Mouse (Mus musculus) right cerebral cortex, adult 2 months (tissue): ENCODE data around the gene Arhgap44.

ENCODE experiments used
- DNase-seq, 2 experiments: peaks; one replicate each; pipeline ENCODE4 v3.0.0; 2021 to 2022; ENCODE audit warnings: low spot score in 2 of 2

The Arhgap44 gene

DNA sequence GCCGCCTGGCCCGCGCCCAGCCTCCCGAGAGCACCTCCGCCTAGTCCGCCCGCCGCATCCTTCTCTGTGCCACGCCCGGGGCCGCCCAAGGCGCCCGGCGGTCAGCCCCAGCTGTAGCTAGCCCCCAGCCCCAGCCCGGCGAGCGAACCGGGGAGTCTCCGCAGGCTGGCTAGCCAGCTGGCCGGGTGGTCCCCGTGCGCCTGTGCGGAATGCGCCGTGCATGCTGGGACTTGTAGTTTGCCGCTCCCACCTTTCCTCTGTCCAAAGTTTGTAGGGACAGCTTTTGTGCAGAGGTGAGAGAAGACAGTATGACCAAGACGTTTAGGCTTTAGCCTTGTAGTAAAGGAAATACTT lies at the start of gene Arhgap44:
Gene Arhgap44, minus strand, starts transcription at position 195 of the 354 bp plus-strand sequence.
- peak; percentile 80 to 84 for DNase-seq

DNA sequence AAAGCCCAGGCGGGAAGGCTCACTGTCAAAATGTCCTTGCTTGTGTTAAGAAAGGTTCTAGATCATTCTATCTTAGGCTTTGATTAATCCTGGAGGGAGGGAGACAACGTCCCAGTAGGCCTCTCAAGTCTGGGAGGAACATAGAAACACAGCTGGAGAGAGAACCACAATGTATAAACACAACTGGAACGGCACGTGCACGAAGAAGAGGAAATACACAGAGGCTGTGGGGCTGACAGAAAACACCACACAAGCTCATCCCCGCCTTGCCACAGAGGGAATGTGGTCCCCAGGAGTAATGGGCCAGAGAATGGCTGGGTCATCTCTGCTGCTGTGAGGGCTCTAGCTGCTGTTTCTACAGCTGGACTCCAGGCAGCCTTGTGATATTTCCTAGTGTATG lies 48.9 kb upstream of the Arhgap44 start:
- DNase-seq = no peak

DNA sequence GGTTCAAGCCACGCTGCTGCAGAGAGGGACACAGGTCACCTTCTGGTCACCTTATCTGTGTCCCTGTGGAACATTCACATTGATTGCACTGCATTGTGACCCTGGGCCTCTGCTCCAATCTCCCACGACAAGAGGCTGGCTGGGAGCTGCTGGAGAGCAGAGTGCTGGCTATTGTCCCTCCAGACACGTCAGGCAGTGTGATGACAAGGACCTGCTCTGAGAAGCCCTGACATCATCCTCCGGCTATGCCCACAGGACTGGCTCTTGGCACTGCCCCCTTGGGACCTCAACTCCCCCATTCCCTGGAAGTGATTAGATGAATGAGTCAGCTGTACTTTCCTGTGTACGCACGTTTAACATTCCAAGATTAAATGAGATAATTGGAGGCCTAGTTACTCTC lies 46.7 kb upstream of the Arhgap44 start:
- no peak for DNase-seq

DNA sequence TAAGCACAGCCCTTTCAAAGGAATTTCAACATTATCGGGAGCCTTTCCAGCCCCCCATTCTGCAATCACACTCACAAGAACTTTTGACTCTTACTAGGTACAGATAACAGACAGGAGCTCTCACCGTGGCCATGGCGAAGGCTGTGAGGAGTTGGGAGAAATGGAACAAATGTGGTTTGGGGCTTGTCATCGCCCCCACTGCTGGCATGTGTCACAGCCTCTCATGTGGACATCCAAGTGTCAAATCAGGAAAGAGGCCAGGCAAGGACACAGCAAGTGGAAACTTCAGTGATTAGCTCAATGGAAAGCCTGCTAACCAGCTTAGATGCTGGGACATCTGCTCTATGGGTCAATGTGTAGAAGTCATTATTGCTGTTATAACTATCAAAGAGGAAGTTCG lies 42.5 kb upstream of the Arhgap44 start:
- no peak for DNase-seq

DNA sequence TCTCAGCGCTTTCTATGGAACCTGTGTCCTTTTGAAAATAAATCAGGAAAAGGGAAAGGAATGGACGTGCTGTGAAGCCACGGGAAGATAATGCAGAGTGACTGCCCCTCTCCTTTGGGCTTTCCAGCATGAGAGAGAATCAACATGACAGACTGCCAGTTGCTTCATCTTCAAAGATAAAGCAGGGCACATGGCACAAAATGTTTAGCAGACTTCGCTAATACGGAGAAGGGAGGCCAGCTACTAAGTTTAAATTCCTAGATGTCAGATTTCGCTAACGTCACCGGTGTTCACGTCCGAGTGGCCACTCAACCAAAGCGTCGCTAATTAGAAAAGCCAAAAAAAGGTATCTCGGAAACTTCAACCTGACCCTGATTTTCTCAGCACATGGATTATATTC lies 41.9 kb upstream of the Arhgap44 start:
- DNase-seq = no peak

DNA sequence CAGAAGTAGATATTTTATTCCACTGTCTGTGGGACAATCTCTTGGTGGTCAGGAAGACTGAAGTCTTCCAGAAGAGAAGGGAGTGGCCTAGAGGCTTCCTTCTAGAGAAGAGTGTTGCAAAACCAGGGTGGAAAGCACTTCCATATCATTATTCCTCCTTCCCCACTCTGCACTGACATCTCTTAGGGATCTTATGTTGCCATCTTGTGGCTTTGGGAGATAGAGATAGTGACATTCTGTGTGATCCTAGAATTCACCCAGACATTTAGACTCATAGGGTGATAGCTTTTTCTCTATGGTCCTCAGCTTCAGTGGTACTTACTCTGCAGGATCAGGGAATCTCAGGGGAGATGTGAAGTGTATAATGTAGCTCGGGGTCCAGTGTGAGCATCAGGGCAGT lies 40.3 kb upstream of the Arhgap44 start:
- DNase-seq = no peak

DNA sequence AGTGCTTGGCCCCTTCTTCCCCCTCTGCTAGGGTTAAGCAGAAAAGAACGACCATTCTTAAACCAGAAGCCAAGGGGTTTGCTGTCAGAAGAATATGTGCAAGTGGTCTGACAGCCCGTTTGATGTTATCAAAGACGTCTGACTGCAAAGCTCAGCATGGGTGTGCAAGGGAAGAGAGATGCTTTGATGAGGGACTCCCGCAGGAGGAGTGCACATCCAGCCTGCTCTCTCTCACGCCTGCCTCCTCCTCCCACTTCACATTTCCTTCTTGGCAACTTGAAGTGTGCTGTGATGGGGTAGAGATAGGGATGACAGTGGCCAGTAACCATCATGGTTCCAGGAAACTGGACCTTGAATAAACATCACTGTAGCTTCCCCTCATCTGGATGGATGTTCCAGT lies 39.5 kb upstream of the Arhgap44 start:
- DNase-seq = no peak

DNA sequence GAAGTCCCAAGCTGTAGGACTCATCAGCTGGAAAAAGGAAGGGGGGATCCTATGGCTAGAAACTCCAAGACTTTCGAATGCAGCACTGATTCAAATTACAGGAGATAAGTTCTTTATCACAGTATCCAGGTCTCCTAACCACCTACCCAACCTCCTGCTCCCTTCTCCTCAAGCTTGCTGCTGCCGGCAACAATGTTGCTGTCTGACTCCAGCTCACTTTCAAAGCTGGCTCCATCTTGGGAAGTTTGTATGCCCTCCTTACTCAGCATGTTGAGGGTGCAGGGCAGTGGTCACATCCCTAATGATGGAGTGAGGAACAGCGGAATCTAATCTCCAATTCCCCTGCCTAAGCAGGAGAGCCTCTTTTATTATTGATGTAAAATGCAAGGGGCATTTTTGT lies 35.3 kb upstream of the Arhgap44 start:
- DNase-seq = no peak

DNA sequence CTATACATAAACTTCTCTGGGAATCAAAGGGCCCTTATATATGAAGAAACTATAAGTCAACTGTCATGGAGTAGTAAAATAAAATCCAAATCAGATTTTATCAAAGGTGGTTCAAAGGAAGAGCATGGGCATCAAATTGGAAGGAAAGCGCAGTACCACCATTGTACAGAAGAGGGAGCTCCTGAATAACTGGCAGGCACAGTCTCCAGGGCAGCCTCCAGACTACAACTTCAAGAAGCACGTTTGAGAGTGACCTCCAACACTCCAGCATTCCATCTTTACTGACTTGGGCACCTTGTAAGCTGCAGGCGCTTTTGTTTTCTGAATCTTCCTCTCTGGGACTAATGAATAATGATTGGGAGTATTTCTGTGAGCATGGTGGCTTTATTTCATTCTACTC lies 34.5 kb upstream of the Arhgap44 start:
- DNase-seq = peak; percentile 88 to 92

DNA sequence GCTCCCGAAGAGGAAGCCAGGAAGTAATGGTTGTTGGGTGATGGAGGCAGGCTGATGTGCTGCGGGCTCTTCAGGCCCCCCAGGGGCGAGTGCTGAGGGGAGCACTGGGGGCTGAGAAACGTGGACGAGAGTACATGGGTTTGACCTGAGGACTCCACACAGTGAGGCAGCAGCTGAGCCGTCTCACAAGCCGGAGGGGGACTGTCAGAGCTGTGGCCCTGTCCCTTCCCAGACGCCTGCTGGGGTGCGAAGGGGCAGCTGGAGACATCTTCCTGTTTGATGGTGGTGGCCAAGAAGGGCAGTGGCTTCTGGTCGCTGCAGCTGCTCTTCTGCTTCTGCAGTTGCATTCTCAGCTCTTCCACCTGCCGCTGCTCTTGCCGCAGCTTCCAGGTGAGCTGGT lies 24.2 kb upstream of the Arhgap44 start:
- DNase-seq = no peak

DNA sequence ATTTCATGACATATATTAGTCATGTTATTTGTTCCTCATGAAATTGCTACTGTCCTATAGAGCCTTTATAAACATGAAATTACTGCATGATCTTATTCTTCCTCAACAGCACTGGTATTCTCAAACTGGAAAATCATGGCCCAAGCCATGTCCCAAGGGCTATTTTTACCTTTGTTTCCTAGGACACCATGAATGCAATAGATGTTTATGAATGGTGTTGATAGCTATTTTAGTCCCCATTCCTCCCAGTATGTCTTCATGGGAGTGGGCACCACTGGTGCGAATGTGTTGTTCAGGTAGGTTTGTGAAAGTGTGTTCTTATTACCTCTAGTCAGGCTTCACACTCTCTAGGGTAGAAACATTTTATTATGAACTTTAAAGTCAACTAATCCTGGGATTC lies 22.4 kb upstream of the Arhgap44 start:
- no peak for DNase-seq

DNA sequence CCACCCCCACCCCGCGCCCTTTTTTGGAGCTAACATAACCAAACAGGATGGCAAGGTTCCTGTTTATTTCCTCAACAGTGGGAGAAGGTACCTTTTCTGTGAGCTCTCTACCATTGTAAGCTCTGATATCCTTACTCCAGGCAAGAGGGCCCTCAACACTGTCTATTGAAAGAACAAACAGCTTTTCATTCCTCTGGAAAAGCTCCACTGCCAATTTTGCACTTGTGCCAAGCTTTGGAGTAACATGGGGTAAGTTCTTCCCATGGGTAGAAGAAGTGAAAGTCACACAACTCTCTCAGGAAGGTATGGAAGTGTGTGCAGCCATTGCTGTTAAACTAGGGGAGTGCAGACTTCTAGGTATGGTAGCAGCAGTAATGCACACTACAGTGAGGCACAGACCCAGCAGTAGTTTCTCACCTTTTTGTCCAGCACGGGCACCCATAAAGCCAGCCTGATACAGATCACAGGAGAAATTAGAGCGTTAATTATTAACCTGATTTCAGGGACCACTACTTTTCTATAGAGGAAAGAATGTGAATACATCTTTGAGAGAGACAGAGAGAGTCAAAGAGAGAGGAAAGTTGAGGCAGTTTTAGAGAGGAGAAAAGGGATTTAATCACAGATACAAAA lies 7.5 kb upstream of the Arhgap44 start:
- no peak for DNase-seq

DNA sequence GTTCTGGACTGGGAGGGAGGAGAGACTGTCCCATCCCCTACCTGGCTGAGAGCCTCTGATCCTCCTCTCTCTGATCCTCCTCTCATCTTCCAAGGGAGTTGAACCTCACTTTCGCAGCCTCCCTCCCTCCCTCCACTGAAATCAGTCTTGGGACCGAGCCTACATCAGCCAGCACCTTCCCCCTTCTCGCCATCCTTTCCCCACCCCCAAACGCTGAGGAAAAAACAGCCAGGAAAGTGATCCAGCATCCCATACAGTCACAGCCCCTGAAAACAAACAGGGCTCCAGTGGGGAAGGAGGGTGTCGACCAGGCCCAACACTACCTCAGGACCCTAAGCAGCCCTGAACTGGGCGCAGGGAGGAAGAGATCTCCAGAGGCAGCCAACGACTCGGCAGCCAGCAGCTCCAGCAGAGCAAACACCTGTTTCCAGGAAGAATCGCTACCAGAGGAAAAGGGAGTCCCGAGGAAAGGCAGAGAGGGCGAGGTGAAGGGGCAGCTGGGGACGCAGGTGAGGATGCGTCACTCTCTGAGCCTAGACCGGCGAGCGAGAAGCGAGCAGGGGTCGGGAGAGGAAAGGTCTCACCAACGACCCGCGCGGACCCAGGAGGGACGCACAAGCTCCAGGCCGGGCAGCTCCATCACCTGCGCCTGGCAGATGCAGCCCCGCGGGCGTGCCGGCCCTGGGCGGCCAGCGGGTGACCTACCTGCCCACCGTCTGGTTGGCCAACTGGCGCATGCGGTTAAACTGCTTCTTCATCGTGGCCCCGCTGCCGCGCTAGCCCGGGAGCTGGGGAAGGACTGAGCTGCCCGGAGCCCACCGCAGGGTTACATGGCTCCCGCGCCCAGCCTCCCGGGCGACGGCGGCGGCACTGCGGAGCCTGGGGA lies 637 bp downstream of the Arhgap44 start:
- peak; percentile 29 to 40 for DNase-seq

DNA sequence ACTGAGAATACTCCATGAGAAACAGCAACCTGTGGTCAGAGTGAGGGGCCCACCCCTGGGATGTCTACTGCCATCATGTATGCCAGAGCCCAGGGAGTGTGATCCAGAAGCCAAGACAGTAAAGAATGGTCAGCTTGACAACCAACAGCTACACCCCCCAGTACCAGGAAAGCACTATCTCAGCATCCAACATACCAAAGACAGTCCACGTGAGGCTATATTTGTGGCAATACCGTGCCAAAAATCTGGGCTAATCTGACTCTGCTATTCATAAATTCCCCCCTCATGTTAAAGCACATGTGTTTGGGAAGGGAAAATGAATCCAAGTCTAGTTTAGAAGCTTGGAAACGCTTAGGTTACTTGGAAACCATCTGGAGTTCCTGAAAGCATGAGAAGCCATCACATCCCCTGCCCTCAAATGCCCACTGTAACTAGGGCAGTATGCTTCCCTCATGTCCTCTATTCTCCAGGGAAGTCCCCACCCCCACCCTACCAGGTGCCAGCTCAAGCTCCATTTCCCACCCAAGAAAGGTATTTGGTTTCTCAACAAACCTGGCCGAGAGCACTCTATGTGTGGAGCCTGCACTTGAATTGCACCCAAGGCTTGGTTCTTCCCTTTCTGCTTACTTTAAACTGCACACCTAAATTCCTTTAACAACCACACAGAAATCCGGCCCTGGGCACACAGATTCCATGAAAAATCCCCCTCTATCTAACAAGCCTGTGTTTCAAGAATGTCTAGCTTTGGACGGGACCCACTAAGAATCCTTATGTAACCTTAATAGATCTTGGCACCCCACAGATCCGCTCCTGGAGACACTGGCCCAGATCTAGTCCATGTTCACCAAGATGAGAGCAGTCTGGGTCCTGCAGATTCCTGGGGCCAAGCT lies 1.5 kb downstream of the Arhgap44 start:
- DNase-seq = peak; percentile 17 to 43

DNA sequence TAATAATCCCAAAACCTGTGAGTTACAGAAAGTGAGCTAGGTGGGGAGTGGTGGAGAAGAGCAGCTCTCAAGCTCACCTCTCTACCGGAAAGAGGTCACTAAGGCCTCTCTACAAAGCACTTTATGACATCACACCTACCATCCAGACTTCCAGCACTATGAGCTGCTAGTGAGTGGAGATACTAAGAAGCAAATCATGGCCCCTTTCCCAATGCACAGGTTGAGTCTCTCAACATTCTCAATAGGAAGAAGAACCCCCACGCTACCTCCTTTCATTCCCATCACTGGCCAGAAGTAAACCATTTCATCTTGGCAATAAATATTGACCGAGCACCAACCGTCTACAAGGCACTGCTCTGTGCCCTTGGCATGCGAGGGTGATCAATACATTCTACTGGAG lies 3.0 kb downstream of the Arhgap44 start, which contains the start of gene 1700086D15Rik:
Gene 1700086D15Rik, minus strand, starts transcription at position 101 of the 400 bp plus-strand sequence.
- DNase-seq = no peak

DNA sequence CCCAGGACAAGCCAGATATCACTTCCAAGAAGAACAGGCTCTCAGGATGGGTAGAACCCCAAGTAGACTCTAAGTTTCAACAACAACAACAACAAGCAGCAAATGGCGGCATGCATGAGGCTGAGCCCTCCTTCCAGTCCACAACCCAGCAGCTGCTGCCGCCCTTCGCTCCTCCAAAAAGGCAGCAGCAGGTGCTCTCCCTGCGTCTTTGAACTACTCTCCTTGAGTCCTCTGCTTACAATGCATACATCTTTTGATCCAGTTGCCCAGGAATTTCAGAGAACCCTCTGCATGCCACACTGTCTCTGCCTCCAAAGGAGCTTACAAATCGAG lies 4.1 kb downstream of the Arhgap44 start:
- DNase-seq = no peak

DNA sequence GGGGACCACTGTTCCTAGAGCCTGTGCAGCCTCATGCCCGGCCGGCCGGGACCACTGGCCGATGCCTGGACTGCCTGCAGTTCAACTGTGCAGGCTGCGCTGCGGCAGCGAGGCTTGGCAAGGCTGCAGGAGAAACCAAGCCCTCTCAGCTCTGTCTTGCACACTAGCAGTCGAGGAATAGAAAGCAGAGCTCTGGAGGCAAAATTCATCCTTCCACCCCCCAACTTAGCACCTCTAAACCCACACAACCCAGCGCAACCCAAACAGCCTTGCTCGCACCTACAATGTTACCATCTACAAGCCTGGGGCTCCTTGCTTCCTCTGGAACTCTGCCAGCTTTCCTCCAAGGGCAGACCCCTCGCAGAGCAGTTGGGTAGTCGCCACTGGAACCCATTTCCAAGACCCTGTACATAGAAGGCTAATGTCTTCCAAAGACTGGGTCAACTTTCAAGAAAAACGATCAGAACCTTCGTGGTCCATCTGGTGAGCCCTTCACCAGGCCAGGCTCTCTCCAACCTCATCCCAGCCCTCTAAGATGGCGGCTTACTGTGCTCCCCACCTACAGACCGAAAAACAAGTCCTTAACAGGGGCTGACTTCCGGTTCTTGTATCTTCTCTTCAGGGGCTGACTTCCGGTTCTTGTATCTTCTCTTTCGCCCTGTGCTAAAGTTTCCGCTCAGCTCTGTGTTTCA lies 4.6 kb downstream of the Arhgap44 start:
- DNase-seq = peak; percentile 33 to 54

DNA sequence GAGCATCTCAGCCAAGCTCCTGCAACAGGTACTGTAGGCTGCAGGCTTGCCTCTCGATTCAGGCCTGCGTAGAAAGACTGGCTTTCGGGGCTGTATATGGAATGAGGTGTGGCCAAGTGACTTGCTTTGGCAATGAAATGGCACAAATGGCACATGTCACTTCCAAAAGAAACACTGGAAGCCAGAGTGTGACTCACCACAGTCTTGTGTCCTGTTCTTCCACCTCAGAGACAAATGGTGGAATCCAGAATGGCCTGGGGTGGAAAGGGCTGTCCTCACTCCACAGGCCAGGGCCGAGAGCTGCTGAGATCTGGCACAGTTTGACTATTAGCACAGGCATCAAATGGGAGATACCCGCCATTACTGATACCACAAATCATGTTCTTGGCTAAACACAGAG lies 9.8 kb downstream of the Arhgap44 start:
- no peak for DNase-seq

DNA sequence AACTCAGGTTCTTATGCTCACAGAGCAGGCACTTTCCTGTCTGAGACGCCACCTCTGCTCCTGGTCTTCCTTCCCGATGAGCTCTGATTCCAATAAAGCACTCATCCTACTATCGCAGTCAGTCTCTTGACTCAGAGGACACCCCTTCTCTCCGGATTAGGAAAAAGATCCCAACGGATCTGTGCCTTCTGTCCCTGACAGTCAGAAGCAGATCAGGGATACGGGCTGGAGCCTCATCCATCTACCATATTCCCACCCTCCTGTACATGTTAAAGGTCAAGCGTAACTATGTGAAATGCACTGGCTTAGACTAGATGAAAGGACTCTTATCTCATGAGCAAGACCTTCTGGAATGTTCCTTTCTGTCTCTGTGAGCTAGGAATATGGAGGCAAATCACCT lies 14.3 kb downstream of the Arhgap44 start:
- DNase-seq = no peak

DNA sequence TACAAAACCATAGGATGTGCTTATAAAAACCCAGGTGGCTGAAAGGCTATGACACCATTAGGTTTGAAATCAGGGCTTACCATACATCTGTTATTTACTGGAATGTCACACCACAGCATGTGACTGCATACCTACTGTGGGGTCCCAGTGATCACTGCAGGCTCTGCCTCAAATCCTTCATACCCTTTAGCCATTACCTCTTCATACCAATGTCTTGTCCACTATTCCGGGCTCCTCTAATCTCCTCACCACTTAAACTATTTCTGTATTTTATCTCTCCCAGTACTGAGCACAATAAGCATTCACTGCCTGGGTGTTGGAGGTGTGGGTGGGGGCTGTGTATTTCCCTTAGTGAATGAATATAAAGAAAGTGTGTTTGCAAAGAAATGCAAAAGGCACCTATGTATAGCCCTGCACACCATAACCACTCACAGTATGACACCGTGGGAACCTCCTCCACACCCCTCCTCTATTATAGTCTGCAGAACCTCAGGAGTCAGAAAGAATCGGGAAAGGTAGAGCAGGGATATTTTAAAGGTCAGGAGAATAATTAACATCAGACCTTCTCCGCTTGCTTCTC lies 19.8 kb downstream of the Arhgap44 start:
- DNase-seq = no peak

DNA sequence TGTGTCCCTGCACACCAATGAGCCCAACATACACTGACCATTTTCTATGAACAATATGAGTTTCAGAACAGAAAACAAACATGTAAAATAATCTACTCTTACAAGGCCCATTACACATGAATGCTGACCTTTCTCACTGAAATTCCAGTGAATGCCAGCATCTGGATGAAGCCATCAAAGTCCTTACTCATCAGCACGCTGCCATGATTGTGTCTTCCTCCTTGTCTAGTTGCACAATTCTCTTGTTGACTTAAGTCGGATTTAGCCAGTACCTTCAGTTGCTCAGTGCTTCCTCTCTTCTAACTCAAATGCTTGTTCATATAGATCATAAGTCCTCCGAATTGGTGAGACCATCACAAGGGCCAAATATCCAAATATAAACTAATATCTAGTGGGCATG lies 23.7 kb downstream of the Arhgap44 start:
- no peak for DNase-seq
